Mouse (Mus musculus) stomach, postnatal 0 days (tissue): ENCODE measurements at regions not wholly inside any gene's neighbourhood (a gene's known extent, or its start where the extent isn't known, plus 50 kb on each side); places are given as distances from the start of the nearest gene placed in this dataset.

Source experiments
- CTCF ChIP-seq: IDR thresholded peaks from 2 replicates; pipeline ENCODE4 v1.5.1; 2016; ENCODE audit warnings: antibody characterized with exemption, low read depth, mild to moderate bottlenecking, moderate library complexity
- EP300 ChIP-seq: optimal IDR thresholded peaks from 2 replicates; pipeline ENCODE3; 2016; ENCODE audit warnings: antibody characterized with exemption

DNA sequence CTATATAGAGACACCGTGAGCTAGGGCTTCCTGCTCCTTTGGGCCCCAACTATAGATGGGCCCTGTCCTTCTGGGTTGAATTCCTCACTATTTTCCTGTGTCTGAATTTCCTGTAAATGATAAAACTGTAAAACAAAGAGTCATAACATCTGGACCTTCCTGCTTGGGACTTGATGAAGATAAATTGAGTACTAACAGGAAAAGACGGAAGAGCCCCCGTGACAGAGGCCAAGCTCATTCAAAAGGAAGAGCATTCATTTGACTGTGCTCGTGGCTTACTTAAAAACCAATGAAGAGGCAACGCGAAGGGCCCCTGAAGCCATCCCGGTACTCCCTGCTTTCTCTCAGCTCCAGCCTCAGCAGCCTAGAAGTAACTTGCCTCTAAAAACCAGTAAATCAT is 161.6 kb upstream of the Cited2 start:
- TF ChIP-seq CTCF = no peak
- TF ChIP-seq EP300 = no peak
